Mouse (Mus musculus) c-Kit-positive CD71-negative TER-119-negative erythroid progenitor cells, embryonic 14.5 days (primary cell): ENCODE measurements around the gene Aars2.

ENCODE experiments used
- DNase-seq: peaks from one replicate; pipeline ENCODE4 v3.0.0-alpha.2; 2013; ENCODE audit warnings: low read depth

Aars2 gene

DNA sequence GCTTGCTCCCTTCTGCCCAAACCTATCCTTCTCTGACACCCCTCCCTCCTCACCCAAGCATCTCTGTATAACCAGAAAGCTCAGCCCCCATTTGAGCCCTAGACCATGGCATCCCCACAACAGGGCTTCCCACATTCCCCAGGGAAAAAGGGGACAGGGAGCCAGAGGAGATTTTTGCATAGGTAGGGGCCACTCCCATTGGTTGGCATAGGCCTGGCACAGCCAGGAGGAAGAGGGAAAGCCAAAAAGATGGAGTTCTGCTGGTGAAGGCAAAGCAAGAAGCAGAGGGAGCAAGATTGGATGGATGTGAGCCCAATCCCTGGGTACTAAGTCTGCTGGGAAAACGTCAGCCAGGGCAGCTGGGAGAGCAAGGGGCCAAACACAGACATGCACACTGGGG lies 36.5 kb downstream of the Aars2 start:
- DNase-seq: no peak

DNA sequence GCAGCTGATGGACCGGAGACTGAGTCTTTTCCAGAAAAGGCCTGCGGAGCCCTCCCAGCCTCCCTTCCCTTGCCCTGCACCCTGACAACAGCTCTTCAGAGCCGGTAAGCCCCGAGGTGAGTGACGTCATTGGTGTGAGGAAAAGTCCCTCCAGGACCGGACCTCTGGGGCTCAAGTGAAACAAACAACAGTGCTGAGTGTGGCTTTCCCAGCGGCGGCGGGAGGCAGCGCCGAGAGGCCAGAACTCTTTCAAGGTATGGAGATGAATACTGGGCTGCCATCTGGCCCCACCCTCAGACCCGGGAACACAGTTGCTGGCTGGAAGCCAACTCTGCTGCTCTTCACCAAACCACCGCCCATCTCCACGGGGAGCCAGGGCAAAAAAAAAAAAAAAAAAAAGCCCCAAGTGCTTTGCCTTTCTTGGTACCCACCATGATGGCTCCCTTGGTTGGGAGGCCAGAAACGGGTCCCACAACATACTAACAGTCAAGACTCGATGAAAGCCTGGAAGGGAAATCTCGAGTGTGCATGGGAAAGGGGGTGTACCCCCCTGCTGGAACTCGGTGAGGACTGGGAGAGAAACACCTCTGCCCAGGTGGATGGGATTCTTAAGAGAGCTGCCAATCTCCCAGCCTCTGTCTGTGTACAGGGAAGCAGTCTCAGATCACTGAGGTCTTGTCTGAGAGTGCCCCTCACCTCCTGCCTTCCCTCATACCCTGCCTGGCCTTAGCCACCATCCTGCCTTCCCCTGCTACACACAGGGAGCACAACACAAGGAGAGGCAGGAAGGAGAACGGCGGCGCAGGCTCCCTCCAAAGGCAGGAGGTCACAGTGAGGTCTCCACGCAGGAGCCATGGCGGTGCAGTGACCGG lies 37.6 kb downstream of the Aars2 start:
- DNase-seq: no peak

DNA sequence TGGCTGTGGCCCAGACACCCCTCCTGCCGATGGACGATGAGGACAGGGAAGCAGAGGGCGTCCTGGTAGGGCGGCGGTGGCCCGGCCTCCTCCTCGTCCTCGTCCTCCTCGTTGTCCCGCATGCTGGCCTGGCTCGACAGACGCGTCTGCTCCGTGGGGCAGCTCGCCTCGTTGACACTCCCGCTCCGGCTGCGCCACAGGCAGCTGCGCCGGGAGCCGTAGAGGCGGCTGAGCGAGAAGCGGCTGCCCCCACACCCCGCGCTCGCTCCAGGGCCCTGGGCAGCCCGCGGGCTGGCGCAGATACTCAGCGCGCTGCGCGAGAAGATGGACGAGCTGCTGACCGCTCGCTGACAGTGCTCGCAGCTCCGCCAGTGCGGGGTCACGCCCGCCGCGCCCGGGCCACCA lies 38.2 kb downstream of the Aars2 start:
- no peak for DNase-seq

DNA sequence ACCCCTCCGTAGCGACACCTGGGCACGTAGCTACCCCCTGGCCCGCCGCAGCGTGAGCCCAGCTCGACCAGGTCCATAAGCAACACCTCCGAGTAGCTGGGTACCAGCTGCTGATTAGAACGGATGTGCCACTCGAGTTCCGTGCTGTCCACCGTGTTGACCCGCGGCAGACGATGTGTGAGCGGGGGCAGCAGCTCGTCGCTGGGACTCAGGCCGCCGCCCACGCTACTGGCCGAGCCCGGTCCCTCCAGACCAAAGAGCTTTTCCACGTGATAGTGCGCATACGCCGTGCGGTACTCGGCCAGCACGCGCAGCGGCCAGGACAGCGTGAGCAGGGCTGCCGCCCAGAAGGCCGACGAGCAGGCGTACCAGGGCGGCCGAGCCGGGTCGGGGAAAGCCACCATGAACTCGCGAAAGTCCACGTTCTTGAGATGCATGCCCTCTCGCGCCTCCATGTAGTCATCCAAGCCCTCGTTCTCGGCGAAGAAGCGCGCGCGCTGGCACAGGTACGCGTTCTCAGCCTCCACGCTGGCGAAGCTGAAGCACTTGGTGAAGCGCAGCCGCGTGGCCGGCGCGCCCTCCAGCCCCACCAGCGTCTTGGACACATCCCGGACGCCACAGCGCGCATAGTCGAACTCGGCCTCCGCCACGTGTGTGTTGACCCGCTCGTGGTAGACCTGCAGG lies 38.8 kb downstream of the Aars2 start:
- no peak for DNase-seq

DNA sequence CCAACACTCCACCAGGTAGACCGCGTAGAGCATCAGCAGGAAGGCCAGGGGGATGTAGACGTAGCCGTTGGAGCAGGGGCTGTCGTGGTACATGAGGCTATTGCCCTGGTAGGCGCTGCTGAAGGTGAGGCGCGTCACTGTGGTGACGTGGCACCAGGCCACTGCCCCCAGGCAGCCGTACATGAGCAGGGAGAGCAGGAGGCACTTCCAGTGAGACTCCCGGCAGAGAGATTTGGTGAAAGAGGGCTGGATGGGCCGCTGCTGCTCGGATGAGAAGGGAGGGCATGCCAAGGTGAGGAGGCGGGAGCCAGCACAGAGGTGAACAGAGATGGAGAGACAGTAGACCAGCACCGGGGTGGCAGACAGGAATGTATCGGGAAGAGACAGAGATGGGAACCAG lies 40.3 kb downstream of the Aars2 start:
- no peak for DNase-seq

DNA sequence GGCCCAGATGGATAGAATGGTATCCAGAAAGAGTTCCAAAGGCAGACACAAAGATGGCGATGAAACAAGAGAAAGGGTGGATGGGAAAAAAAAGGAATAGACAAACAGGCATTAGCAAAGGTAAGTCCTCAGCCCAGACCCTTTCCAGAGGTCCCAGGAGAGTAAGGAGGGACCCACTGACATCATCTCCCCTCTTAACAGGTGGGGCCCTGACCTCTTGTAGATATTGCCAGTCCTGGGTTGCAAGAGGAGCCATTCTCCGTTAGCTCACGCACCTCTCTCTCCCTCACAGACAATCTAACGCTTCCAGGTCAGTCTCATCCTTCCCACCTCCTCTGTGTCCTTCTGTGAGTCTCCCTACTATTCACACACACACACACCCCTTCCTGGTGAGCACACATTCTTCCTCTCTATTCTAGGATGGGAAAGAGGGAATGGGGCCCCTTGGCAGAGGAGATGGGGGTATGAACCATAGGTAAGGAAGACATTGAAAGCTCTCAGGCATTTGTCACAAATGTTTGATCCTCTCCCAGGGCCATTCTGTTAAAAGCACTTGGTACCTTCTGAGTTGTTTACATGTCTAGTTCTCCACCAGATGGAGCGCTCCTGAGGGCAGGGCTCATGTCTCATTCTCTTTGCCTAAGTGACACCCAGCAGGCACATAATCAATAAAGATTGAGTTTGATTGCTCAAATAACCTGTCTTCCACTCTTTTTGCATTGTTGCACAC lies 41.0 kb downstream of the Aars2 start:
- no peak for DNase-seq

DNA sequence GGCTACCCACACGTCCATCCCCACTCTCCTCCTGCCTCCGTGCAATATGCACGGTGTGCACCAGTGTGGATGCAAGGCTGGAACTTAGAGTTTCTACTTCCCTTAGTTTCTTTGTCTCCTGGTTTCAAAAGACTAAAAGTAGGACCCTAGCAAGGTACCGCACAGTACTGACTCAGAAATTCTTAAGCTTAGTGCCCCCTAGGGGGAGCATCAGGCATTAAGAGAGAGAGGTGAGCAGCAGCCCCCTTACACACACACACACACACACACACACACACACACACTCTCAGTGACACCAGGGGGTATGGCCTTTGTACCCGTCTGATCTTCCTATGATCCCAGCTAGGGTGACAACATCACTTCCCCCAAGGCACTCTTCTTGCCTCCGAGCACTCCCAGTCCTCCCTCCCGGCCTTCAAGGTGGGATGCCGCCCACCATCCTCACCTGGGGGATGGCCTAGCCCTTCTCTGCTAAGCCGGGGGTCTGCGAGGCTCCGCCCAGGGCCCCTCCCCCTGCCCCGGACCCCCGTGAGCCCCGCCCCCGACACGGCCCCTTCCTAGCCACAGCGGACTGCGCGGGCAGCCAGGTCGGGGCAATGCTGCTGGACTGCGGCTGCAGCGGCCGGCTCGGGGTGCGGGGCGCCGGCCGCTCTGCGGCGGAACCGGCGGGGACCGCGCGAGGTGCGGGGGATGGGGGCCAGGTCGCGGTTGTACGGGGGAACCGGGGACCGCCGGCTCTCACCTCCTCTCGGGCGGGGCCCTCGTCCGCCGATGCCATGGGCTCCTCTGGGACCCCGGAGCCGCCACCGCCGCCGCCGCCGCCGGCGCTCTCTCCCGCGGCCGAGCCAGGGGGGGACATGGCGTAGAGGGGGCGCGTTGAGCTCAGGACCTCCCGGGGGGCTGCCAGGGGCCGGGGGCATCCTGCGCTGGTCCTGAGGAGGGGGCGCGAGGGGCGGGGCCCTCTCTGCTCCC lies 42.2 kb downstream of the Aars2 start:
- no peak for DNase-seq

DNA sequence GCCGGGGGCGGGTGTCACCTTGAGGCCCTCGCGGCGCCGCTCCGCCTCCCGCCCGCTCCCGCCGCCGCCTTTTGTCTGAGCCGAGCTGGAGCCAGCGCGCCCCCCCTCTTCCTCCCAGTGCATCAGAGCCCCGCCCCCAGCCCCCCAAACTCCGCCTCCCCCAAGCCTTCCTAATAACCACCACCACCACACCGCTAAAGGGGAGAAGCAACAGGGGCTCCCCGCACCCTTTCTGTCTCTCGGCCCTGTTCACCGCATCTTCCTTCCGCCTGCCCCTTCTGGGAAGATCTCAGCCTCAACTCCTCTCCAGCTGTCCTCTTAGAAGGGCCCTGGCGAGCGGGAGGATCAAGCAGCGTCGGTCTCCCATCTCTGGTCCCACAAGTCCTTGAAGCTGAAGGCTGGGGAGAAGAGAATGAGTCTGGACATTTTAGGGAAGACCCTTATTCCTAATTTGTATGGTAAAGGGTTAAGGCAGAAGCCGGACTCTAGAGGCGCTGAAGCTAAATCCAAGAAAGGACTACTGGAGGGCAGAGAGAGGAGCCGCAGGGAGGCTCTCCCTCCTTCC lies 43.1 kb downstream of the Aars2 start, which contains the start of gene Tmem151b:
Tmem151b (minus strand) TSS at position 61 of the 565 bp plus-strand sequence.
- DNase-seq: no peak

DNA sequence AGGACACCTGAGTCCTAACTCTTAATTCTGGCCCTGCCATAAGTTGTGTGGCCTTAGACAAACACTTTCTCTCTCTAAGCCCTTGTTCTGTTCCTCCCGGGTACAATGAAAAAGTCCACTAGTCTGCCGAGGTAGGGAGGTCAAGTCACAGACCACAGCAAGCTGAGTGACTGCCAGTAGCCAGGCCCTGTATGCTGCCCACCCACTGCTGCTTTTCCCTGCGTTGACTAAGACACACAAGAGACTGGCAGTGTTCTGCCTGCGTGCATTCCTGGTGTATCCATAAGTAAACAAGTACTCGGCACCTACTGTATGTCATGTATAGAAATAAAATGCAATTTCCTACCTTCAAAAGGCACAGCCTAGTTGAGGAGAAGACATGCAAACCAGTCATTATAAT lies 43.6 kb downstream of the Aars2 start:
- no peak for DNase-seq

DNA sequence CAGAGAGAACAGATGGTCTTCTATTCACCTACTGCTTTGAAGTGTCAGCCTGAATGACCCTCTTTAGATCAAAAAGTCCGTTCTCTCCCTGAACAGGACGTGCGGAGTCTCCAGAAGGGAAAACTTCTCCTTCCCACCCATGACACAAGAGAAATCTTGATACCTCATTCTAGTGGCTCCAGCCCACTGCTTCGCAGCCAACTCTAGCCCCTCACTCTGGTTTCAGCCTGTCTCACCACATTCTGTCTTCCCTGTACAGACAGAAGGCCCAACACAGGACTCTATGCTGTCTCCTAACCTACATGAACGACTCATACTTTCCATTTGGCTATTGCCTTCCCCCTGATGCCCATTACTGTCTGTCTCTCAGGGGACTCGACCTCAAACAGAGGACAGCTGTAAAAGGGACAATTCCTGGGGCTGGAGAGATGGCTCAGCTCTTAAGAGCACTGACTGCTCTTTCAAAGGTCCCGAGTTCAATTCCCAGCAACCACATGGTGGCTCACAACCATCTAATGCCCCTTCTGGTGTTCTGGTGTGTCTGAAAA lies 44.7 kb downstream of the Aars2 start:
- DNase-seq: no peak

DNA sequence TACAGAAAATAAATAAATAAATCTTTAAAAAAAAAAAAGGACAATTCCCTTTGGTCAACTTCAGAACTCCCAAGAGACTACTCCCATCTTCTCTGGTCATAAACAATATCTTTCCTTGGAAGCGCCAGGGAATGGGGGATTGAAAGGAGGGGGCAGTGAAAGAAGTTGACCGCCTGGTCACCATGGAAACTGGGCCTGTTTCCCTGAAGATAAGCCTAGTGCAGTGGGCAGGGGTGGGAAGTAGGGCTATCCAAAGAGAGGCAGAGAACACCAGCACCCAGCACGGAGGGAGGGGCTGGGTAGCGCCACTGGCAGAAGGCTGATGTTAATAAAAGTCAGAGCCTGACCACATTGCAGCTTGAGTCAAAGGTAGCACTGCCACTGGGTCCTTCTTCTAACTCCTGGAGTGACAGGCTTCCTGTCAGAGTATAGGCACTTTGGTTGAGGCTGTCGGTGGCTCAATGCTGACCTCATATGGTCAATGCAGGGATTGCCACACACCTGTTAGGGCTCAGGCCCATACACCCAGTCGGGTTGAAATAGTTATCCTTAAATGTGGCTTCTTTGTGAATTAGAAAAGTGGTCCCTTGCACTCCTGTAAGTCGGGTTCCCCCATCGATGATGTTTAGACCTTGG lies 45.3 kb downstream of the Aars2 start:
- DNase-seq: no peak

DNA sequence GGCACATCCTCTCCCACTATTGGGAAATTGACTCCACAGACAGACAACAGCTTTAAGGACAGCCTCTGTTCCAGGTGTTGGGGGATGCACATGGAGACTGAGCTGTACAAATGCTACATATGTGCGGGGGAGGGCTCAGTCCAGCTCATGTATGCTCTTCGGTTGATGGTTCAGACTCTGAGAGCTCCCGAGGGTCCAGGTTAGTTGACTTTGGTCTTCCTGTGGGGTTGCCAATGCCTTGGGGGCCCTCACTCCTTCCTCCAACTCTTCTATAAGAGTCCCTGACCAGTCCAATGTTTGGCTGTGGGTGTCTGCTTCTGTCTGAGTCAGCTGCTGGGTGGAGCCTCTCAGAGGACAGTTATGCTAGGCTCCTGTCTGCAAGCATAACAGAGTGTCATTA lies 46.4 kb downstream of the Aars2 start:
- DNase-seq: no peak

DNA sequence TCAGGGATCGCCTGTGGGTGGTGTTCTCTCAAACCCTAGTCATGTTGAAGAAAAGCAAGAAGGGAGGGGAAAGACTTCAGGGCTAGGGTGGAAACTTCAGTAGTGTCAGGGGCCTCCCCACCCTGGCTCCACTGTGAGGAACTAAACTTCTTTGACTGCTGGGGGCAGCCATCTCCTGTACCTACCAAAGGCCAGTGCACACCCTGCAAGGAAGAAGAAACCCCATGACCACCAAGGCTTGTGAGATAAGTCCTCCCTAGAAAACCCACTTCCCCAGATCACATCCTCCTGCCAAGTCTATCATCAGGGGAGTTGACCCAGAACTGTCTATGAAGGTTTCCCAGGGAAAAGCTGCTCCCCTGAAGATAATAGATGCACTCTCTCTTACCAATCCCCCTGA lies 47.8 kb downstream of the Aars2 start:
- DNase-seq: no peak

DNA sequence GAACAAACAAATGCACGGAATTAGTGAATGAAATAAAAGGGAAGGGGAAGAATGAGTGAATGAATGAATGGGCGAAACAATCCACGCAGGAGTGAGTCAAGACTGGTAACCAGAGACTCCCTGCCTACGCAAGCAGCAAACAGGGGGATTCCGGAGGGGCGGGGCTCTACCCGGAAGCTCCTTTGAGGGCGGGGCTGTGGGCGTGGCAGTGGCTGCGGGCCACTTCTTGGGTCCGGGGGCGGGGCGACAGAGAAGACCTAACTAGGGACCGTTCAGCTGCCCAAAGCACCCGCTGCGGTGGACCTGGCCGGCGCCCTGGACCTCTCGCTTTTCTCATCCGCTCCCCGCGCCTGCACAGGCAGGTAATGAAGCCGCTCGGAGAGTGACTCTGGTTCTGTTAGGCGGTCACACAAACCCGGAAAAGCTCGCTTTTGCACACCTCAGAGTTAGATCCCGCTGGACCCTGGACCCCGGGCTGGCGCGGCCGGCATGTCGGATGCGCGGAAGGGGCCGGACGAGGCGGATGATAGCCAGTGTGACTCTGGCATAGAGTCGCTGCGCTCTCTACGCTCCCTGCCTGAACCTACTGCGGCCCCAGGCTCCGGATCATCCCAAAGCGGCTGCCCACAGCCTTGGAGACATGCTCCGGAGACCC lies 48.9 kb downstream of the Aars2 start, which contains the start of gene Nfkbie:
Nfkbie (plus strand) TSS at position 252 of the 655 bp plus-strand sequence.
- peak; percentile 90 for DNase-seq

DNA sequence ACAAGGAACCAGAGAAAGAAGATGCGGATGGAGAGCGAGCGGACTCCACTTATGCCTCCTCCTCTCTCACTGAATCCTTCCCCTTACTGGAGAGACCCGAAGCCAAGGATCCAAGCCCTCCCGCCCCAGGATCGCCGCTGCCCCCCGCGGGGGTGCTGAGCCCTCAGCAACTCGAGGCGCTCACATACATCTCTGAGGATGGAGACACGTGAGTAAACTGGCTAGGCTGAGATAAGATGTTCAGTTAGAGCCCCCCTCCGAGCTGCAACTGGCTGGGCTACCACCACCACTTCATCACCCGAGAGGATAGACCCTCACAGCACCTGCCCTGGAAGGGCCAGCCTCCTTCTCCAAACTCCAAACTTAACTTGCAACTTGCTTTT lies 49.5 kb downstream of the Aars2 start:
- DNase-seq: no peak

DNA sequence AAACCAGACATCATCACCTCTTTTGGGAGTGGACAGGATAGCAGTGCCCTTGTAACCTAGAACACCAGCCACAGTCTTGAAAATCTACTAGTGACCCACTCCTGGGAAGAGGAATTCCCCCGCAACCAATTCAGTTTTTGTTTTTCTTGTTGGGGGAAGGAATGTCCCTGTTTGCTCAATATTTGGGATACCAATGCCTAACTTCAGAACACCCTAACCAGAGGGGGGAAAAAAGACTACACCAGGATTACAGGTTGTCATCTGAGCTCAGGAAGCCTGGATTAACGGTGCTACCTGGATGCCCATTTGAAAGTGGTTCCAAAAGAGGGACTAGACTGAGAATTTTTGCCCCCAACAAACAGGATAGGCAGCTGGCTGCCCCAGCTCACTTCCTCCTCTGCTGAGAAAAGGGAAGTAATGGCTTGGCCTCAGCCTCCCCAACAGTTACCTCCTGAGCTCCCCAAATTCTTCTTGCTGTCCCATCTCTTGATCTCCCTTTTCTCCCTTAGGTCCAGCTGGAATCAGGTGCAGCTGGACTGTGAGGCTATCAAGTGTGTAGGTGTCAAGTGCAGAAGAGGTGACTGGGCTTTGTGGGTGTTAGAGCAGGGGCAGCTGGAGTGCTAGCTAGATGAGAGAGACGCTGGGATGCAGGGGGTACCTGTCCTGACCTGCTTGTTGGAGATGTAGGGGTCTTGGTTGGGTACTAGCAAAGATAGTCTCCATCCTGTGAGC lies 50.0 kb downstream of the Aars2 start:
- DNase-seq: no peak

DNA sequence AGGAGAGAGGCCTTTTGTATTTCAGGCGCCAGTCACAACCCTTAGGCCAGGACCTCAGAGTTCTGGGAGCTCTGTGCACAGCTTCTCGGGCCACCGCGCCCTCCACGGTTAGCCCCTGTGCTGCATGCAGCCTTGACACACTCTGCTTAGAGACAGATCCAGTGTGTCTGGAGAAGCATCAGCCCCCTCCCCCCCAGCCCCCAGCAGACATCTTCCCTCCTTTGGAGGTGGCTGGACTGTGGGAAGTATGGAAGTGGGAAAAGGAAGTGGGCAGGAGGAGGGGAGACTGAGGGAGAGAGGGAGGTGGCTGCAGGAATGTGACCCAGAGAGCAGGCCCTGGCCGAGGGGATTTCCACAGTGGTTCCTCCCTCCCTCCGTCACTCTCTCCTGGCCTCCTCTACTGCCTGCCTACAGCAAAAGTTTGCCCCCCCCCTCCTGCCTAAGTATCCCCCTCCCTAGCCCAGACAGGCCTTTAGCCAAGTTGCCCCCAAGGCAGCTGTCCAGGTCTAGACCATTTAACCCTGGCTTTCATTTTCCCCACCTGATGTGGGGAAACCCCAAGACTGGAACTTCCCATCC lies 50.7 kb downstream of the Aars2 start:
- DNase-seq: no peak

DNA sequence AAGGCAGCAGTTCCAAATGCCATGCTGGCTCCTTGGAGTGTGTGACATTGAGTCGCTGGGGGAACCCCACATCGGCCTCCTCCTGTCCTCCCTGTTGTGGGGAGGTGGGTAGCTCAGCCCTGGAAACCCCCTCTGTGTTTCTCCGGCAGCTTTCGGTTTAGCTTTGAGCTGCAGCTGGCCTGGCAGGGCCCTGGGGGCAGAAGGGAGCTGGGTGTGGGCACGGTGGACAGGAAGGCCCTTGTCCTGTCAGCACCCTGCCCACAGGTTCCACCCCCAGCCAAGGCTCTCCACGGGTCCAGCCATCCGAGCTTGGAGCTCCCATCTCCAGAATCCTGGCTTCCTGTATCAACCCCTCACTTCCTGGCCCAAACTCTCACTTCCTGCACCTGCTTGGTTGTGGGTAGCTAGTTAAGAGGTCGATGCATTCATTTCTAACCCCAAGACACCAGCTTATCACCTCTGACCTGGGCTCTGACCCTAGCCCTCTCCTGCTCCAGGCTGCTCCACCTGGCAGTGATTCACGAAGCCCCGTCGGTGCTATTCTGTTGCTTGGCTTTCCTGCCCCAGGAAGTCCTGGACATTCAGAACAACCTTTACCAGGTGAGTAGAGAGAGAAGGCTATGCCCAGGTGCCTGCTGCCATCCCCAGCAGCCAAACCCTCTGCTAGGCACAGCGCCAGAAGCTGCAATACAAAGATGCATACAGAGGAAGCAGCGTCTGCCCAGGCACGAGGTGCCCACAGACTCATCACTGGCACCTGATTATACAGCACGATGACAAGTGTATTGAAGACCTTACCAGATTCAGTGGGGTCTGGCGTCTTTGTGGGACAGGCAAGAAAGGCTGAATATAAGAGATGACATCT lies 51.6 kb downstream of the Aars2 start:
- no peak for DNase-seq
